Mouse (Mus musculus): Measurements from ENCODE around the gene Parp4.

DNA sequence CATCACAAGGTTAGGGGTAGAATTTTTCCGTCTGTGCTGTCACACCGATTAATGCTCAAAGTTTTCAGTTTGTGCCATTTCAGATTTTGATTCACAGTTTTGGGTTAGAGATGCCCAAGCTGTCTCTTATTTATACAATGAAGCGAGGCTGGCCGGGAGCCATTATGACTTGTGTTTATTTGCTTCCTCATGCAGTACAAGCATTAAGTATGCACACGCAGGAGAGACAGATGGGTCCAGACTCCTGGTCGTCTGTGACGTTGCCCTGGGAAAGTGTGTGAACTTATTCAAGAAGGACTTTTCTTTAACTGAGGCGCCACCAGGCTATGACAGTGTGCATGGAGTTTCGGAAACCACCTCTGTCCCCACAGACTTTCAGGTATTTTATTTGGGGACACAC is 26.6 kb downstream of the Parp4 start:
- TF ChIP-seq EP300 (optimal IDR thresholded peaks at IDR 0.05) (no peak), CTCF (IDR thresholded peaks at IDR 0.05; ENCODE audit: low read depth) (no peak)

Measured in stomach, postnatal 0 days (tissue).